Mouse (Mus musculus): Measurements from ENCODE around the gene Ltbp2.

Gene Ltbp2

GRCm38 (mm10) chr12:84876481-84877121, at the start of gene Ltbp2:
Ltbp2 (minus strand) TSS chr12:84876532.
- peak; percentile 35 for DNase-seq (ENCODE audit: low spot score)

GRCm38 (mm10) chr12:84924324-84924723, 48.0 kb upstream of the Ltbp2 start:
- no peak for DNase-seq (ENCODE audit: low spot score)

- DNase-seq (ENCODE audit: low spot score), result no peak
Observed at GRCm38 (mm10) chr12:84921881-84922419, 45.6 kb upstream of the Ltbp2 start.

- no peak for DNase-seq (ENCODE audit: low spot score)
Observed at GRCm38 (mm10) chr12:84918809-84919208, 42.5 kb upstream of the Ltbp2 start.

GRCm38 (mm10) chr12:84917799-84918198, 41.5 kb upstream of the Ltbp2 start:
- DNase-seq (ENCODE audit: low spot score), result no peak

GRCm38 (mm10) chr12:84914959-84915358, 38.6 kb upstream of the Ltbp2 start:
- no peak for DNase-seq (ENCODE audit: low spot score)

GRCm38 (mm10) chr12:84912652-84913104, 36.3 kb upstream of the Ltbp2 start:
- no peak for DNase-seq (ENCODE audit: low spot score)

GRCm38 (mm10) chr12:84911640-84912039, 35.3 kb upstream of the Ltbp2 start:
- DNase-seq (ENCODE audit: low spot score), result no peak

GRCm38 (mm10) chr12:84910066-84910465, 33.7 kb upstream of the Ltbp2 start:
- no peak for DNase-seq (ENCODE audit: low spot score)

- DNase-seq (ENCODE audit: low spot score), result no peak
Observed at GRCm38 (mm10) chr12:84907627-84908480, 31.5 kb upstream of the Ltbp2 start.

- no peak for DNase-seq (ENCODE audit: low spot score)
Observed at GRCm38 (mm10) chr12:84907024-84907626, 30.8 kb upstream of the Ltbp2 start.

GRCm38 (mm10) chr12:84904399-84904798, 28.1 kb upstream of the Ltbp2 start:
- no peak for DNase-seq (ENCODE audit: low spot score)

- DNase-seq (ENCODE audit: low spot score), result no peak
Observed at GRCm38 (mm10) chr12:84900317-84900716, 24.0 kb upstream of the Ltbp2 start.

GRCm38 (mm10) chr12:84897322-84897721, 21.0 kb upstream of the Ltbp2 start:
- no peak for DNase-seq (ENCODE audit: low spot score)

- DNase-seq (ENCODE audit: low spot score), result no peak
Observed at GRCm38 (mm10) chr12:84896235-84896634, 19.9 kb upstream of the Ltbp2 start.

- no peak for DNase-seq (ENCODE audit: low spot score)
Observed at GRCm38 (mm10) chr12:84893648-84894628, 17.6 kb upstream of the Ltbp2 start.

GRCm38 (mm10) chr12:84890289-84890688, 14.0 kb upstream of the Ltbp2 start:
- DNase-seq (ENCODE audit: low spot score), result no peak

GRCm38 (mm10) chr12:84885107-84885876, 9.0 kb upstream of the Ltbp2 start:
- no peak for DNase-seq (ENCODE audit: low spot score)

- no peak for DNase-seq (ENCODE audit: low spot score)
Observed at GRCm38 (mm10) chr12:84884423-84885076, 8.2 kb upstream of the Ltbp2 start.

- DNase-seq (ENCODE audit: low spot score), result no peak
Observed at GRCm38 (mm10) chr12:84882796-84883195, 6.5 kb upstream of the Ltbp2 start.
